Mouse (Mus musculus) neural tube, embryonic 11.5 days (tissue): Measurements from ENCODE around the gene Olfr890. TPM values are rescaled to one million over a fixed set of nuclear protein-coding genes. Genes with fewer than 3 reads are reported as not detected.
"Not testable (repeated sequence)": the region's sequence is repeated elsewhere in the genome, so short reads cannot be mapped to it uniquely, and the experiment has no call there.

Experiments
- ATAC-seq: fragments of 200-750 bp; cut with Nextera tagmentation; 2 replicates; pipeline ENCODE4 v1.8.0; 2017; ENCODE audit warnings: moderate number of reproducible peaks, mild to moderate bottlenecking, moderate TSS enrichment, moderate library complexity; ENCODE audit not compliant: insufficient read depth, low FRiP score, low TSS enrichment
- DNase-seq: peaks from one replicate; pipeline ENCODE4 v3.0.0-alpha.2; 2015; ENCODE audit warnings: low spot score
- H3K27ac ChIP-seq: fragments of 300-500 bp; sonication (generic); 2 replicates; pipeline ENCODE4 v1.5.1; 2014; ENCODE audit warnings: low read depth, mild to moderate bottlenecking, low read length
- H3K27me3 ChIP-seq: fragments of 300-500 bp; sonication (generic); 2 replicates; pipeline ENCODE4 v1.6.1; 2014; ENCODE audit warnings: mild to moderate bottlenecking, low read length, mixed read lengths; ENCODE audit not compliant: control insufficient read depth, insufficient read depth
- H3K36me3 ChIP-seq: fragments of 300-500 bp; sonication (generic); 2 replicates; pipeline ENCODE4 v1.6.1; 2014; ENCODE audit warnings: mild to moderate bottlenecking, low read length, moderate library complexity, mixed read lengths; ENCODE audit not compliant: control insufficient read depth, insufficient read depth
- H3K4me1 ChIP-seq: fragments of 300-500 bp; sonication (generic); 2 replicates; pipeline ENCODE4 v1.6.1; 2014; ENCODE audit warnings: low read length, mixed read lengths; ENCODE audit not compliant: control insufficient read depth, insufficient read depth
- H3K4me2 ChIP-seq: fragments of 300-500 bp; sonication (generic); 2 replicates; pipeline ENCODE4 v1.6.1; 2014; ENCODE audit warnings: low read depth, mild to moderate bottlenecking, moderate library complexity
- H3K4me3 ChIP-seq: fragments of 300-500 bp; sonication (generic); 2 replicates; pipeline ENCODE4 v1.5.1; 2014; ENCODE audit warnings: low read depth, low read length
- H3K9ac ChIP-seq: fragments of 300-500 bp; sonication (generic); 2 replicates; pipeline ENCODE4 v1.6.1; 2014; ENCODE audit warnings: mild to moderate bottlenecking, low read length
- H3K9me3 ChIP-seq: fragments of 300-500 bp; sonication (generic); 2 replicates; pipeline ENCODE4 v1.6.1; 2016; ENCODE audit warnings: low read length; ENCODE audit not compliant: control insufficient read depth
- WGBS: fragments of 180-500 bp; shearing (Covaris S2); extraction: QIAGEN DNeasy Blood & Tissue Kit; methylation state at CpG from one replicate; pipeline ENCODE4 v1.1.7; 2014; 5-methylcytosine and 5-hydroxymethylcytosine counted together
- polyA plus RNA-seq: library from polyadenylated mRNA; unstranded; fragments of >200 nt; fragmentation: Nextera tagmentation; extraction: Ambion mirVana; gene quantifications from 2 replicates; pipeline ENCODE4 v1.2.1, GENCODE M21; 2014

Olfr890 gene
- polyA plus RNA-seq: not detected in 2 replicates

DNA sequence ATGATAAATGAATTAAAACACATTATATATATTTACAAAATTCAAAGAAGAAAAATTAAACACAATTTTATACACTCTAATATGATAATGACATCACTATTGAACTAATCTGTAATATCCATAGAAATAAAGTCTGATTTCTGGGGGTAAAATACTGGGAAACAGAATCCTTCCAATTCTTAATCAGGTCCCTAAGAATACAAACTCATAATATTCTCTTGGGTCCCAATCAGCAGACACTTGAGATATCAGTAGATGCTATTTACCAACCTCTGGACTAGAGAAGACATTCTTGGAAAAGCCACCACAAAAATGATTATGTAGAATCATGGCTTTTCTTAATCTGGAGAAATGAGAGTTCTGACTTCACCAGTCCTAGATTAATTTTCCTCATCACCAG lies at the start of gene Olfr890:
Gene Olfr890 (plus strand): TSS at position 301 of the 400 bp plus-strand sequence.
- Histone ChIP-seq H3K4me1 (no peaks in the 10 kb centered on the region), H3K9me3 (no peaks in the 10 kb centered on the region), H3K4me2 (no peak within 1 kb of the TSS), H3K36me3 (no peaks in the 10 kb centered on the region), H3K27ac (no peak within 1 kb of the TSS), H3K4me3 (no peak within 1 kb of the TSS), H3K9ac (no peak within 1 kb of the TSS), H3K27me3 (no peaks in the 10 kb centered on the region)
- DNase-seq (no peak), ATAC-seq (no peak)

DNA sequence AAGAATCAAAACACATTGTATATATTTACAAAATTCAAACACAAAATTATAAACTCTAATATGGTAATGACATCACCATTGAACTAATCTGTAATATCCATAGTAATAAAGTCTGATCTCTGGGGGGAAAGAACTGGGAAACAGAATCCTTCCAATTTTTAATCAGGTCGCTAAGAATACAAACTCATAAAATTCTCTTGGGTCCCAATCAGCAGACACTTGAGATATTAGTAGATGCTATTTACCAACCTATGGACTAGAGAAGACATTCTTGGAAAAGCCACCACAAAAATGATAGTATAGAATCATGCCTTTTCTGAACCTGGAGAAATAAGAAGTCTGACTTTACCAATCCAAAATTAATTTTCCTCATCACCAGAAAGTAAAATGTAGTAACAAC lies 34.5 kb upstream of the Olfr890 start, which contains the start of gene Olfr888:
Gene Olfr888 (plus strand): TSS at position 301 of the 400 bp plus-strand sequence.
- no peak within 1 kb of the TSS for H3K9ac ChIP-seq
- ATAC-seq (no peak), DNase-seq (no peak)
- no peaks in the 10 kb centered on the region for H3K4me1 ChIP-seq
- H3K4me2 ChIP-seq: no peak within 1 kb of the TSS
- WGBS: 90% methylated on average over 1 of the region's 1 CpGs
- no peaks in the 10 kb centered on the region for H3K27me3 ChIP-seq
- H3K9me3 ChIP-seq: no peaks in the 10 kb centered on the region
- H3K36me3 ChIP-seq: no peaks in the 10 kb centered on the region
- no peak within 1 kb of the TSS for H3K4me3 ChIP-seq
- no peak within 1 kb of the TSS for H3K27ac ChIP-seq

GRCm38 (mm10) chr9:38114898-38115297 lies 27.4 kb upstream of the Olfr890 start, which contains the start of gene Olfr889:
Gene Olfr889 (plus strand): TSS chr9:38115198.
- no peaks in the 10 kb centered on the region for H3K27me3 ChIP-seq
- no peak for ATAC-seq
- no peak within 1 kb of the TSS for H3K4me3 ChIP-seq
- no peak within 1 kb of the TSS for H3K9ac ChIP-seq
- H3K9me3 ChIP-seq: no peaks in the 10 kb centered on the region
- no peak within 1 kb of the TSS for H3K27ac ChIP-seq
- no peaks in the 10 kb centered on the region for H3K4me1 ChIP-seq
- DNase-seq: no peak
- no peaks in the 10 kb centered on the region for H3K36me3 ChIP-seq
- H3K4me2 ChIP-seq: no peak within 1 kb of the TSS

DNA sequence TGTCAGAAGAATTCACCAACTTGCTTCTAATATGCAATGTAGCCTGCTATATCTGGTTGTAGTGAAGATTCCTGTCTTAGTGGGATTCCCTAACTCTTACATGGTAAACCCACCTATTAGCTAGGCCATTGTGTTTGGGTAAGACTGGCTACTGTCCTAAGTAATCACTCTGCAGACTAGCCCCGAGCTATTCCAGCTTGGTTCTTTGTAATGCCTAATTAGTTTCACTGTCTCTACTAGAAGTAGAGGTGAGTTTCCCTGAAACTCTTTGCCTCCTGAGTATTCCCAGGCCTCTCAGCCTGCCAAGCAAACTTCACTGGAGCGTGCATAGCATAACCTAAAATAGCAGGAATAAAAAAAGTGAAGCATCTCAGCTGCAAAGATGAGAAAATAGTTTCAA lies 26.0 kb downstream of the Olfr890 start:
- DNase-seq, H3K9ac ChIP-seq, H3K4me3 ChIP-seq, H3K27me3 ChIP-seq, H3K4me1 ChIP-seq, H3K27ac ChIP-seq, H3K4me2 ChIP-seq, H3K9me3 ChIP-seq, H3K36me3 ChIP-seq, ATAC-seq: not testable (repeated sequence)
- 56% methylated on average over 2 of the region's 2 CpGs for WGBS

DNA sequence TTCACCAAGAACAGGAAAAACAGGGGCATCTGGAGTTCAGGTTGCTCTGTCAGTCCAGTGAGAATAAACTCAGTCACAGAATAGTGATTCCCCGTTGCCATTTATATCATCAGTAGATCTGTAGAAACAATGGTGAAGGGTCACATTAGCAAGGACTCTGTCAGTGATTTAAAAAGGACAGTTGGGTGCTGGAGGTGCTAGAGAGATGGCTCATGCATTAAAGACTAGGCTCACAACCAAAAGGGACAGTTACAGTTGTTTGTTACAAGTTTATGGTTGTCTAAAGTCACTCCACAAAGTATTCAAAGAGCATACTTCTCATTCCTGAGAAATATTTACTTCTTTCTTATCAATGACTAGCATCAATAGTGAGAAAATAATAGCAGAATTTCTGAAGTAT lies 38.4 kb downstream of the Olfr890 start, which contains the start of gene Olfr891:
Gene Olfr891 (minus strand): TSS at position 101 of the 400 bp plus-strand sequence.
- ATAC-seq (no peak), DNase-seq (no peak)
- no peaks in the 10 kb centered on the region for H3K9me3 ChIP-seq
- no peaks in the 10 kb centered on the region for H3K27me3 ChIP-seq
- H3K4me3 ChIP-seq: no peak within 1 kb of the TSS
- 100% methylated on average over 1 of the region's 1 CpGs for WGBS
- no peak within 1 kb of the TSS for H3K27ac ChIP-seq
- no peak within 1 kb of the TSS for H3K4me2 ChIP-seq
- no peak within 1 kb of the TSS for H3K9ac ChIP-seq
- H3K4me1 ChIP-seq: no peaks in the 10 kb centered on the region
- H3K36me3 ChIP-seq: no peaks in the 10 kb centered on the region

Other genes with a start within 250 kb of the Olfr890 start
- not detected in 2 replicates for gene Olfr145, start 245.8 kb upstream of the Olfr890 start, polyA plus RNA-seq
- not detected in 2 replicates for gene Olfr878, start 224.7 kb upstream of the Olfr890 start, polyA plus RNA-seq
- not detected in 2 replicates for gene Olfr881, start 150.7 kb upstream of the Olfr890 start, polyA plus RNA-seq
- not detected in 2 replicates for gene Olfr883, start 116.7 kb upstream of the Olfr890 start, polyA plus RNA-seq
- gene Olfr884, start 96.0 kb upstream of the Olfr890 start, polyA plus RNA-seq: not detected in 2 replicates
- not detected in 2 replicates for gene Olfr885, start 81.2 kb upstream of the Olfr890 start, polyA plus RNA-seq
- not detected in 2 replicates for gene Olfr887, start 58.4 kb upstream of the Olfr890 start, polyA plus RNA-seq
- gene Olfr888, start 34.4 kb upstream of the Olfr890 start, polyA plus RNA-seq: not detected in 2 replicates
- gene Olfr889, start 27.3 kb upstream of the Olfr890 start, polyA plus RNA-seq: 0.15 and 0.16 TPM in 2 replicates
- not detected in 2 replicates for gene Olfr891, start 38.3 kb downstream of the Olfr890 start, polyA plus RNA-seq
- gene Olfr893, start 65.8 kb downstream of the Olfr890 start, polyA plus RNA-seq: not detected in 2 replicates
- gene Olfr894, start 75.5 kb downstream of the Olfr890 start, polyA plus RNA-seq: not detected in 2 replicates
- gene Olfr143, start 110.3 kb downstream of the Olfr890 start, polyA plus RNA-seq: not detected in 2 replicates
- not detected in 2 replicates for gene Olfr895, start 125.3 kb downstream of the Olfr890 start, polyA plus RNA-seq
- gene Olfr896-ps1, start 148.6 kb downstream of the Olfr890 start, polyA plus RNA-seq: not detected in 2 replicates
- gene Olfr25, start 186.5 kb downstream of the Olfr890 start, polyA plus RNA-seq: not detected in 2 replicates
- not detected in 2 replicates for gene Olfr898, start 205.9 kb downstream of the Olfr890 start, polyA plus RNA-seq
- not detected in 2 replicates for gene Olfr250, start 224.4 kb downstream of the Olfr890 start, polyA plus RNA-seq
- not detected in 2 replicates for gene Olfr251, start 234.6 kb downstream of the Olfr890 start, polyA plus RNA-seq